Mouse (Mus musculus) gastrocnemius, postnatal 14 days (tissue): Measurements from ENCODE around the gene Flot2. TPM values are rescaled to one million over a fixed set of nuclear protein-coding genes. Genes with fewer than 3 reads are reported as not detected.

Source experiments
- DNase-seq: peaks from one replicate; pipeline ENCODE4 v3.0.0; 2021; ENCODE audit warnings: mixed read lengths
- intact Hi-C: fragments of 180-260 bp; cut with DNase I; formaldehyde crosslinking; loops from one replicate; pipeline ENCODE4 v1.15.1; 2025; ENCODE audit warnings: low total_unique reads
- microRNA-seq, 2 experiments: library from miRNA; unstranded; fragments of <30 nt; microRNA quantifications; one replicate each; pipeline ENCODE4 v1.2.0; 2021
- total RNA-seq, 2 experiments: library from RNA; stranded (reverse); gene quantifications; 2 replicates each; pipeline ENCODE4 v1.2.3; 2021

Gene Flot2
- total RNA-seq, 2 experiments from 2014 or later, result 60.7 to 64.3 TPM

DNA sequence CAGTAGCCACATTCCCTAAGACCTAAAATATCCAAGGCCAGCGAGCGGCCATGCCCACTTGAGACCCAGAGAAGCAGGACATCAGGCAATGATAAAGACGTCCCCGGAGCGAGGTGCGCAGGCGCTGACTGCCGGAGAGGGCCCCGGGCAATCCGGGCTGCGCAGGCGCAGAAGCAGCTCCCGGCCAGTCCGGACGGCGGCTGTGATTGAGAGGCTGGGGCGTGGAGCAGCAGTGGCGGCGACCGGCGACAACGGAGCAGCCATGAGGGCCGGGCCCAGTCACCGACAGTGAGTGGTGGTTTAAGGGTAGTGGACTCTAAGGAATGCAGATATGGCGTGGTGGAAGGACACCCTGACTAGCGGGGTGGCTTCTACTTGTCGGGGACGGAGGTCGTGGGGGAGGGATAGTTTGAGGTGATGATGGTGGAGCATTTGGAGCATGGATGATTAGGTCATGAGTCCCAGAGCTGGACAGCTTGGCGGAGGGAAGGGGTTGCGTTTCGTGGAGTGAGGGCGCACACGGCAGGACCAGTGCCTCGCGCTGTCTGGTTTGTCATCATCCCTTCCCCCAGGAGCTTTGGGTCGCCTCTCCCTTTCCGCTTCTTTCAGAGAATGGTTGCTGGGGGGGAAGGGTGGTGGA, 56.9 kb downstream of the Flot2 start, which contains the start of gene Fam222b:
Fam222b (plus strand) TSS at position 157 of the 640 bp plus-strand sequence.
- intact Hi-C loops, result no loop called here

DNA sequence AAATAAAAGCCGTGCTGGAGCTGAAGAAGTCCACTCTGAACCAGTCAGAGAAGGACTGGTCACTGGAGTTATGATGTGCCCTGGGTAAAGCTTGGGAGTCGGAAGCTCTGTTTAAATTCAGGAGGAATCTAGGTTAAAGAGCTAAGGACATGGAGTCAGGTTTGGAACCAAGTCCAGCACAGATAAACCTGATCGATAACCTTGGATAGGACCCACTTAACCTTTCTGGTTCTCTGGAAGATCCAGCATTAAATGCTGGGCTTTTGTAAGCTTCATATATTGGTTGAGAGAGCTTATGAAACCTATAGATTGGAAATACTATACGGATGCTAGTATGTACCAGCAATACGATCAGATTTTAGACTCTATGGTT, 57.4 kb downstream of the Flot2 start:
- intact Hi-C loops, result no loop called here
- no peak for DNase-seq

More for the DNA sequence above, 56.9 kb downstream of the Flot2 start, which contains the start of gene Fam222b:
- peak; percentile 95 for DNase-seq

DNA sequence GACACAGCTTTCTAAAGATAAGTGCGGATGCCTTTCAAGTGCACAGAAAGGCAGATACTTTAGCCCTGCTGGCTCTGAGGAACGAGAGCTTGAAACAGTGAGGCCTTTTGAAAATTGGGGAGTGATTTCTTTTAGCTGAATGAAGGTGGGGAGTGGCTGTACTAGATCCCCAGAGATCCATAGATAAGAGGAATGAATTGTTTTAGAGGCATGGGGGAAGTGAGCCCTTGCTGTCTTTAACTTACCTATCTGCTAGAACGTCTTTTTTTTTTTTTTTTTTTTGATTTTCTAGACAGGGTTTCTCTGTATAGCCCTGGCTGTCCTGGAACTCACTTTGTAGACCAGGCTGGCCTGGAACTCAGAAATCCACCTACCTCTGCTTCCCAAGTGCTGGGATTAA, 59.3 kb downstream of the Flot2 start:
- DNase-seq, result no peak
- intact Hi-C loops, result no loop called here

DNA sequence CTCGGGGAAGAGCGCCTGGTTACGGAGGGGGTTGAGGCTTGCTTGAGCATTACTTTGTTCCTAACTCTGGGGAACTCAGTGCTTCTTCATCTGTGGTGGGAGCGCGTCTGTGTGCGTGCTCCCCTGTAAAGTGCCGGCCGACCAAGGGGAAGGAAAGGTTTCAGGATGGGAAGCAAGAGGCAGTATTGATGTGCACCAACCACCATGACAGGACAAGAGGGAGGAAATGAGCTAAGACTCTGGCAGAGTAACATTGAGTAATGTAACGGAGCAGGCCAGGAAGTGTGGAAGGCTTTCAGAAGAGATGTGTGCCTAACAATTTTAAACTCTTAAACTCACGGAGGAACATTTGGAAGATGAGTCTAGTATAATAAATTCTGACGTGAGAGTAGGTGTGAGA, 63.0 kb downstream of the Flot2 start:
- intact Hi-C loops, result no loop called here
- no peak for DNase-seq

DNA sequence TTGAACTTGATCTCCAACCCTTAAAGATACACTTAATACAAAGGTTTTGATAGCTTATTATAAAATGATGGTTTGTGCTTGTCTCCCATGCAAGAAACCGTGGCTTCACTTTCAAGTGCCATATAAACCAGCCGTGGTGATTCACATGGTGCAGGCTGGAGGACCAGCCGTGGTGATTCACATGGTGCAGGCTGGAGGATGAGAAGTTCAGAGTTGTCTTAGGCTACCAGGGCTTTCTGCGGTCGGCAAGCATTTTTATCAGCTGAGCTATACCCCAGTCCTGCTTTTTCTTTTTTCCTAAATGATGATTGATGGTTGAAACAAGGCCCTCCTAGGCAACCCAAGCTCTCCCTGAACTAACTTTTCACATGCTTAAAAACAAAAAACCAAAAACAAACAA, 64.4 kb downstream of the Flot2 start:
- intact Hi-C loops, result no loop called here
- no peak for DNase-seq

DNA sequence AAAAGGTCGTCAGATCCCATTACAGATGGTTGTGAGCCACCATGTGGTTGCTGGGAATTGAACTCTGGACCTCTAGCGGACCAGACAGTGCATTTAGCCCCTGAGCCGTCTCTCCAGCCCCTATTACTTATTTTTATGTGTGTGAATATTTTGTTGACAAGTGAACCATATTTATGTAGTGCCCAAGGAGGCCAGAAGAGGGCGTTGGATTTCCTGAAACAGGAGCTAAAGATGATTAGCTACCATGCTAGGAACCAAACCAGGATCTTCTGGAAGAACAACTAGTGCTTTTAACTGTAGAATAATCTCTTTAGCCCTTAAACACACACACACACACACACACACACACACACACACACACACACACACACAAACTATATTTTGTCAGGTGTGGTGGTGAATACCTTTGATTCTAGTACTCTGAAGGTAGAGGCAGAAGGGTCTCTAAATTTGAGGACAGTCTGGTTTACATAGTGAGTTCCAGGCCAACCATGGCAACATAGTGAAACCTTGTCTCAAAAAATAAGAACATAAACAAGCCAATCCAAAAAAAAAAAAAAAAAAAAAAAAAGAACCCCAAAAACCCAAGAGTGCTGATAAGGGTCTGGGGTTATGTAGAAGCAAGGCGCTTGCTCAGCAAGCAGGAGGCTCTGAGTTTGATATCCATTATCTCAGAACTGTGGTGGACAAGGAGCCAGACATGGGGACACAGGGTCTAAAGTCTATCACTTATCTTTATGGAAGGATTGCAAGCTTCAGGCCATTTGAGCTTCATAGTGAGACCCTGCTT, 65.4 kb downstream of the Flot2 start:
- intact Hi-C loops, result no loop called here
- no peak for DNase-seq

DNA sequence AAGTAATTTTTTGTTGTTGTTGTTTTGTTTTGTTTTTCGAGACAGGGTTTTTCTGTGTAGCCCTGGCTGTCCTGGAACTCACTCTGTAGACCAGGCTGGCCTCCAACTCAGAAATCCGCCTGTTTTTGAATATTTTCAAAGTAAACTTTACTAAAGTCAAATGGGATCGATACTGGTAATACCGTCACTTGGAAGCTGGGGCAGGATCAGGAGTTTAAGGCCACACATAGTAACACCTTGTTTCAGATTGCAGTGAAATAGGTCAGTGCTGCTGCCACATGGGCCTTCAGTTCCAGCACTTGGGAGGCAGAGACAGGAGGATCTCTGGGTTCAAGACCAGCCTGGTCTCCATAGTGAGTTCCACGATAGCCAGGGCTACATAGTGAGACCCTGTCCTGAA, 66.8 kb downstream of the Flot2 start:
- DNase-seq, result no peak
- intact Hi-C loops, result no loop called here

Small RNA genes lying within 50 kb of the gene (microRNA-seq; reads per million reads assigned to microRNA genes)
- gene Mir144 (99.7 to 107 reads per million in 2 experiments), gene Mir451a (0 reads per million in 2 experiments), gene Mir451b (0 reads per million in 2 experiments)

Other genes with a start within 250 kb of the Flot2 start
- under 1 TPM in 1 of 2 experiments, not detected in 1; 0.94 TPM for gene Pipox, start 143.8 kb upstream of the Flot2 start, total RNA-seq
- gene Sez6, start 107.1 kb upstream of the Flot2 start, total RNA-seq, result under 1 TPM; 0.51 to 0.82 TPM
- gene Phf12, start 55.2 kb upstream of the Flot2 start, total RNA-seq, result 10 to 100 TPM; 18.3 to 19.1 TPM
- 1 to 10 TPM; 1.6 to 1.7 TPM for gene Dhrs13, start 5.7 kb upstream of the Flot2 start, total RNA-seq
- gene Eral1, start 42.5 kb downstream of the Flot2 start, total RNA-seq, result 10 to 100 TPM; 18.9 to 22.2 TPM
- gene Fam222b, start 56.7 kb downstream of the Flot2 start, total RNA-seq, result 1 to 10 TPM; 6.5 to 7.4 TPM
- gene Traf4, start 127.7 kb downstream of the Flot2 start, total RNA-seq, result 10 to 100 TPM in 1 of 2 experiments, 1 to 10 TPM in 1; 7.6 to 10.2 TPM
- gene Nek8, start 138.7 kb downstream of the Flot2 start, total RNA-seq, result 1 to 10 TPM; 1.4 to 2.1 TPM
- gene Tlcd1, start 138.8 kb downstream of the Flot2 start, total RNA-seq, result 1 to 10 TPM; 3.5 to 4.4 TPM
- gene Rpl23a, start 145.7 kb downstream of the Flot2 start, total RNA-seq, result 1,000 to 10,000 TPM; 1,019 to 1,174 TPM
- 10 to 100 TPM; 10.2 to 14.1 TPM for gene Rab34, start 150.5 kb downstream of the Flot2 start, total RNA-seq
- under 1 TPM; 0.47 to 0.92 TPM for gene Proca1, start 155.5 kb downstream of the Flot2 start, total RNA-seq
- 10 to 100 TPM; 45.1 to 47.5 TPM for gene Sdf2, start 207.8 kb downstream of the Flot2 start, total RNA-seq
- gene Supt6, start 208.1 kb downstream of the Flot2 start, total RNA-seq, result 10 to 100 TPM; 25.9 to 26.0 TPM
- 100 to 1,000 TPM; 157 to 161 TPM for gene 2610507B11Rik, start 223.8 kb downstream of the Flot2 start, total RNA-seq